Mouse (Mus musculus) large intestine, adult 2 months (tissue): ENCODE results near the gene Bcl7c. TPM values are rescaled to one million over a fixed set of nuclear protein-coding genes. Genes with fewer than 3 reads are reported as not detected.
"Not testable (repeated sequence)": the region's sequence is repeated elsewhere in the genome, so short reads cannot be mapped to it uniquely, and the experiment has no call there.

ENCODE experiments used
- DNase-seq: peaks from one replicate; pipeline ENCODE4 v3.0.0-alpha.2; 2012; ENCODE audit warnings: low read depth, low spot score
- WGBS: fragments of 180-500 bp; shearing (Covaris S2); methylation state at CpG from one replicate; pipeline ENCODE4 v1.1.7; 2018; 5-methylcytosine and 5-hydroxymethylcytosine counted together
- polyA plus RNA-seq: library from polyadenylated mRNA; depleted of rRNA; stranded (reverse); fragments of >200 nt; gene quantifications from 2 replicates; pipeline ENCODE4 v1.2.3, GENCODE M21; 2012

The Bcl7c gene
- polyA plus RNA-seq, 1 experiment = 17.5 TPM

- WGBS = 88% methylated on average over 6 of the region's 6 CpGs
- no peak for DNase-seq
These were observed 10.5 kb upstream of the Bcl7c start for GRCm38 (mm10) chr7:127719258-127719657.

- 95% methylated on average over 6 of the region's 6 CpGs for WGBS
- DNase-seq = no peak
These were observed 9.6 kb upstream of the Bcl7c start for GRCm38 (mm10) chr7:127718339-127718738.

DNA sequence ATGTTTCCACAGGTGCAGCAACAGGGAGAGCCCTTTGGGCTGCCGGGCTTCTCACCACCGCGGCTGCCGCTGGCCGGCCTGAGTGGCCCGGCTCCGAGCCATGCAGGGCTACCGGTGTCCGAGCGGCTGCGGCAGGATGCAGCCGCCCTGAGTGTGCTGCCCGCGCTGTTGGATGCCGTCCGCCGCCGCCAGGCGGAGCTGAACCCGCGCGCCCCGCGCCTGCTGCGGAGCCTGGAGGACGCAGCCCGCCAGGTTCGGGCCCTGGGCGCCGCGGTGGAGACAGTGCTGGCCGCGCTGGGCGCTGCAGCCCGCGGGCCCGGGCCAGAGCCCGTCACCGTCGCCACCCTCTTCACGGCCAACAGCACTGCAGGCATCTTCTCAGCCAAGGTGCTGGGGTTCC, 8.3 kb upstream of the Bcl7c start:
- DNase-seq = no peak
- 5% methylated on average over 41 of the region's 41 CpGs for WGBS

DNA sequence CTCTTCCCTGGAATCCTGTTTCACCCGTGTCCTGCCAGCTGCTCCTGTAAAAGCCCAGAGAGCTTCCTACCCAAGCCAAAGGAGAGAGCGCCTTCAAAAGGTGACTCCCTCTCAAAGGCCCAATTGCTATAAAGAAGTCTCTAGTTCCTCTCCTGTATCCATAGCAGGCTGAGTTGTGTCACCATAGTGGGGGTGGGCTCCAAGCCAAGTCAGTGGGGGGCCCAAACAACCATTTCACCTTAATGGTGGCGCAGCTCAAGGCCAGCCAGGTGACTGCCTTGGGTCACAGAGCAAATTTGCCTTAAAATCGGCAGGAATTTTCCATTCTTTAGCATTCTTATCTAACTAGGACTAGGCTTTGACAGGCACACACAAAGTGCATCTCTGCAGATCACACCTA, 6.1 kb upstream of the Bcl7c start:
- WGBS = 83% methylated on average over 4 of the region's 4 CpGs

GRCm38 (mm10) chr7:127712461-127713385, 4.0 kb upstream of the Bcl7c start, which contains the start of gene Ctf1:
Gene Ctf1 (plus strand): TSS chr7:127712736.
- 3% methylated on average over 28 of the region's 28 CpGs for WGBS
- peak; percentile 47 for DNase-seq

More for the DNA sequence above, 6.1 kb upstream of the Bcl7c start:
- DNase-seq = no peak

DNA sequence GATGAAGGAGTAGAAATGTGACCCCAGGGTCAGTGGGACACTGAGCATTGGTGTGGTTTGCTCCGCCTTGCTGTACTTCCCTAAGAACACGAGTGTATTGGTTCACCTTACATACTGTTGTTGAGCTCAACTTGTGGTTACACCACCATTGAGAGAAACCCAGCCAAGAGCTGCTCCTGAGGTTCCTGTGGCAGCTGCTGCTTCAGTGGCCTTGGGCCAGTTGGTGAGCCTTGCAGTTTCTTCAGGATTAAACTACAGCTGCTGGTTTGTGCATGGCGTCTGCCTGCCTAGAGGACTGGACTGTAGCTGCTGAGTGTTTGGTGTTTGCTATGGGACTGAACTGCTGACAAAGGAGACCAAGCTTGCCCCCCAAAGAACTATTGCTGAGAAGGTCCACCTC, 2.7 kb upstream of the Bcl7c start:
- DNase-seq = no peak
- 40% methylated on average over 3 of the region's 3 CpGs for WGBS

DNA sequence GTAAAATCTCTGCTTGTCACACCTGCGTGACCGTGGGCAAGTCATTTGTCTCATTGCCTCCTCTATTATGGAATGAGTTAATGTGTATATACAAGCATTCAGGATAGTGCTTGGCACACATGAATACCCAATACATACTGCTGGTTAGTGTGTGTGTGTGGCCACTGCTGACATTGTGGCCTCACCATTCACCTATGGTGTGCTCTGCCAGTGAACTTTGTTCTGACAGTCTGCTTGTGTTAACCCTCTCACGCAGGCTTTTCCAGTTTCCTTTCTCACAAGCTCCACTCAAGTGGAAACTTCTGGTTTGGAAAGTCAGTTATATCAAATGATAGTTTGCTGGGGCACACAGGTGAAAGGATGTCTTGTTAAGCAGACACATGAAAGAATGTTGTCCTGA, 2.3 kb upstream of the Bcl7c start:
- WGBS = 47% methylated on average over 3 of the region's 3 CpGs
- no peak for DNase-seq

DNA sequence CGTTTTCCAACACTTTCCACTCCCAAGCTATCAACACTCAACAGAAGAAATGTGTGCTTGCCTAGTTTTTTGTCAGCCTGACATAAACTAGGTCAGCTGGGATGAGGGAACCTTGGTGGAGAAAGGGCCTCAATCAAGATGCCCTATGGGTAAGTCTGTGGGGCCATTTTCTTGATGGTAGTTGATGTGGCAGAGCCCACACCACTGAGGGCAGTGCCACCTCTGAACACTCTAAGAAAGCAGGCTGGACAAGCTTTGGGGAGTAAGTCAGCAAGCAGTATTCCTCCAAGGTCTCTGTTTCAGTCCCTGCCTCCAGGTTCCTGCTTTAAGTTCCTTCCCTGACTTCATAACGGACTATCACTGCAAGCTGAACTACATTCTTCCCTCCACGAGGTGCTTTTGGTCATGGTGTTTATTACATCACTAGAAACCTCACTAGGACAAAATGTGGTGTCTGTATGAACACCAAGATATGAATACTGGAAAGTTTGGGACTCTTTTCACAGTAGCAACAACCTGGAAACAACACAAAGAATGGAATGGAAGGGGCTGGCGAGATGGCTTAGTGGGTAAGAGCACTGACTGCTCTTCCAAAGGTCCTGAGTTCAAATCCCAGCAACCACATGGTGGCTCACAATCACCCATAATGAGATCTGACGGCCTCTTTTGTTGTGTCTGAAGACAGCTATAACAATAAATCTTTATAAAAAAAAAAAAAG, 687 bp upstream of the Bcl7c start:
- DNase-seq = no peak
- WGBS = 65% methylated on average over 5 of the region's 5 CpGs

DNA sequence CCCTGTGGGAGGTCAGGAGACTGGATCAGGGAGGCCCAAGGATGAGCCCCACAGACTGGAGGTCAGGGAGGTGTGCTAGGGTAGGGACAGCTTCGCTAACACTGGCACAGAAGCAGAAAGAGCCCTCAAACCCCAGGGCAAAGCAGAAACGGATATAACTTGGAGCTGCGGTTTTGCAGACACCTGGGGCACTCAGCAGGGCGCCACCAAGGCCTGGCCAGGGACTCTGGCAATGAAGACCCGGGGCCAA, 851 bp downstream of the Bcl7c start:
- DNase-seq = no peak
- 2% methylated on average over 5 of the region's 5 CpGs for WGBS

- 56% methylated on average over 22 of the region's 22 CpGs for WGBS
- DNase-seq = no peak
These were observed 1.4 kb downstream of the Bcl7c start for GRCm38 (mm10) chr7:127707045-127707956.

DNA sequence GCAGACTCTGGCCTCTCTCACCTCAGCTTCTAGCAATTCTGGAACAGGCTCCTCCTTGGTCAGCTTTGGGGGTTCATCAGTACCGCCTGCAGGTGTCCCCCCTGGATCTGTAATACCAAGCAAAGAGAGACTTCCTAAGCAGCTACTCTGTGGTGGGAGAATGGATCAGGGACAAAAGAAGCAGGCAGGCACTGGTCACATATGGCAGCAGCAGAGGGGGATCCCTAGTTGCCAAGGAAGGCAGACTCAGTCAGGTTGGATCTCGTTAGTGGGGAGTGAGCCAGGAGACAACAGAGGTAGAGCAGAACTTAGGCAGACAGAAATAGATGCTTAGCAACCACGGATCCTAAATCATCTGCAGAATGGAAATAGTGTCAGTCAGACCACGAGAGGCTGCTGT, 3.0 kb downstream of the Bcl7c start:
- DNase-seq = no peak
- WGBS = 92% methylated on average over 4 of the region's 4 CpGs

- WGBS = 81% methylated on average over 6 of the region's 6 CpGs
- no peak for DNase-seq
These were observed 4.1 kb downstream of the Bcl7c start for GRCm38 (mm10) chr7:127704598-127704997.

GRCm38 (mm10) chr7:127703561-127704178, 5.1 kb downstream of the Bcl7c start:
- no peak for DNase-seq
- 93% methylated on average over 8 of the region's 8 CpGs for WGBS

GRCm38 (mm10) chr7:127700712-127701331, 7.9 kb downstream of the Bcl7c start:
- 54% methylated on average over 3 of the region's 3 CpGs for WGBS
- no peak for DNase-seq

DNA sequence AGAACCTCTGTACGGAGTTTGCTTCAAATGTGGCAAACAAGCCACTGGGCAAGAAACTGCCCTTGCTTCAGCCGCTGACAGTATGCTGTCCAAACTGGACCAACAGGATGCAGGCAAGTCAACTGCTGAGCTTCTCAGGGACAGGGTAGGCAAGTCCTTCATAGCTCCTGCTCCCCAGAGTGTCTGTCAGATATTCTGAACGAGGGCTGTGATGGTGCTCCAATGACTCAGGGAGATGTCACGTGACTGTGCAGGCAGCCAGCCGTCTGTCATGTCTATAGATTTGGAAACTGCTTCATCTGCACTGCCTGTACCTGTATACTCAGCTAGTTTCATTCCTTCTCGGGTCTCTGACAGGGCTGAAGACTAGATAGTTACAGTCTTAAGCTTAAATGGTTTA, 9.7 kb downstream of the Bcl7c start:
- DNase-seq = no peak
- 80% methylated on average over 6 of the region's 6 CpGs for WGBS

GRCm38 (mm10) chr7:127693730-127694129, 15.0 kb downstream of the Bcl7c start:
- not testable (repeated sequence) for DNase-seq
- 93% methylated on average over 7 of the region's 7 CpGs for WGBS

GRCm38 (mm10) chr7:127693290-127693689, 15.4 kb downstream of the Bcl7c start:
- DNase-seq = no peak
- WGBS = 97% methylated on average over 8 of the region's 8 CpGs

DNA sequence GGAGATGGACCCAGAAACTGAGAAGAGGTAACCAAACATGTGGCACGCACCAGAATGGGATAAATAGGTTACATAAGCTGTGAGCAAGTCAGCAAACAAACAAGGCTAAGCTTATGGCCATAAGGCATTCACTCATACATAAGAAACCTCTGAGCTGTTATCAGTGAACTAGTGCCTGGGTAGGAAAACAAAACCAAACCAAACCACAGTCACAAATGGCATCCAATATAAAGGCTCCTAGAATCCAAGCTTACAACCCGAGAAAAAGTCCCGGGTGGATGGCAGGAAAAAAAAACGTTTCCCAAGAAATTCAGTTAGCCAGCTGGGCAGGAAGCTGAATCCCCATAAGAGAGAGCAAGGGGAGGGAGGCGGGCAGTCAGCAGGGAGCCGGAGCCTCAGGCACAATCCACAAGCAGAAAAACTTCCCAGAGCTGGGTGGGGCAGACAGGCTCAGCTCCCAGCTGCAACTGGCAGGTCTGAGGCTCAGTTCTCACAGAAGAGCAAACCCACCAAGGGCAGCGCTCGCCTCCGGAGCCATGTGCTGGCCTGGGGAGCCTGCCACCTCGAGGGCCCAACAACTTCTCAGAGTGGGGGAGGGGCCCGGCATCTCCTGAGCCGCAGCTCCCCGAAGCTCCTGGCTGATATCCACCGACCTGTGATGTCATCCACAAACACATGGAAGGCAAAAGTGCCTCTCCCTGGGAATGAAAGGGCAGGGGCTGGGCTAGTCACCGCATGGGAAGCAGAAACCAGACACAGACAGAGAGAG, 17.3 kb downstream of the Bcl7c start:
- DNase-seq = no peak
- WGBS = 10% methylated on average over 15 of the region's 15 CpGs
